Mouse (Mus musculus) brain, embryonic 18.5 days (tissue): ENCODE data around the gene Rfx7.
A peak's percentile ranks its signal among the peaks of the same experiment; 100 is the strongest.

ENCODE experiments used
- DNase-seq: peaks from one replicate; pipeline ENCODE4 v3.0.0-alpha.2; 2012; ENCODE audit warnings: low read depth, low spot score

Gene Rfx7

DNA sequence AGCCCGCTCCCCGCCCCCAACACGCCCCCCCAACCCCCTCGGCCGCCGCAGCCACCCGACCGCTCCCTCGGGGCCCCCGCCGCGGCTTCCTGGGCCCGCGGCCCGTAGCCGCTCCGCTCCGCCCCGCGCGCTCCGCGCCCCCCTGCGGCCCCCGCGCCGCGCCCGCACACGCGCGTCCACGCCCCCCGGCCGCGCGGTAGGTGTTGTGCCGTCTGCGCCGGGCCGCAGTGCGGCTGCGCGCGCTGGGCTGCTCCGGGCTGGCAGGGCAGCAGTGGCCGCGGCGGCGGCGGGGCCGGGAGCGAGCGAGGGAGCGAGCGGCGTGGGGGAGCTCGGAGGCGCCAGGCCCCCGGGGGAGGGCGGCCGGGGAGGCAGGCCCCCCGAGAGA is at the start of gene Rfx7:
Gene Rfx7 (plus strand): TSS at position 245 of the 385 bp plus-strand sequence.
- peak; percentile 66 for DNase-seq

GRCm38 (mm10) chr9:72488523-72488922 is 43.5 kb upstream of the Rfx7 start:
- no peak for DNase-seq

DNA sequence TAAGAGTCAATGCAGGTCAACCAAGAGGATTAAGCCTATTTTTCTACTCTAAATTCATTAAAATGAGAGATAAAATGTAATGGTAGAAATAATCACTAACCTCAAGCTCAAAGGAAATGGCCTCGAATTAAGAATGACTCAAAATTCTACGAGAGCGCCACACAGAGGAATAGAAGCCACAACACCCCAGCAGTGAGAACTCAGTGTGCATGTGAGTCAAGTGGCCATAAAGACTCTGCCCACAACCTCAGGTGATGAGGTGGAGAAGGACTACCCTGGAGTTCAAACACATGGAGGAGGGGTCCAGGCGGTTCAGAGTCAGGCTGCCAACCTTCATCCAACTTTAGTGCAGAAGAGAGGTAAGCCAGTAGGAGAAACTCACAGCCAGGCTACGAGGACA is 42.9 kb upstream of the Rfx7 start:
- no peak for DNase-seq

- peak; percentile 66 for DNase-seq
These were observed 40.4 kb upstream of the Rfx7 start for GRCm38 (mm10) chr9:72491559-72492193.

GRCm38 (mm10) chr9:72492194-72492565 is 39.9 kb upstream of the Rfx7 start, which contains the start of gene Tex9:
Tex9 (minus strand) TSS chr9:72492212.
- DNase-seq, result no peak

DNA sequence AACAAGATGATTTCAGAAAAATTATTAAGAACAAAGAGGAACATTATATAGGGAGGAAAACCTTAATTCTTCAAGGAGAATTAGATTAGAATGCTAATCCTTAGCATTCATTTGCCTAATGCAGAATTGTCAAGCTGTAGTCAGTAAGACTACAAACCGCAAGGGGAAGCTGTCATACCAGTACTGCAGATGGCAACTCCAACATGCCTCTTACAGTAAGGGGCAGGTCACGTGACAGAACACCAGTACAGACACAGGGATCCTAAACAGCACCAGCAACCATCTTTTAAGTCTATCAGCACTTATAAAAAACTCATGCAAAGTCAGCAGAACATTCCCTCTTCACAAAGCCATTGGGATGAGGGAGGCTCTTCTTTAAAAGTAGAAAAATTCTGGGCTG is 38.6 kb upstream of the Rfx7 start:
- no peak for DNase-seq

DNA sequence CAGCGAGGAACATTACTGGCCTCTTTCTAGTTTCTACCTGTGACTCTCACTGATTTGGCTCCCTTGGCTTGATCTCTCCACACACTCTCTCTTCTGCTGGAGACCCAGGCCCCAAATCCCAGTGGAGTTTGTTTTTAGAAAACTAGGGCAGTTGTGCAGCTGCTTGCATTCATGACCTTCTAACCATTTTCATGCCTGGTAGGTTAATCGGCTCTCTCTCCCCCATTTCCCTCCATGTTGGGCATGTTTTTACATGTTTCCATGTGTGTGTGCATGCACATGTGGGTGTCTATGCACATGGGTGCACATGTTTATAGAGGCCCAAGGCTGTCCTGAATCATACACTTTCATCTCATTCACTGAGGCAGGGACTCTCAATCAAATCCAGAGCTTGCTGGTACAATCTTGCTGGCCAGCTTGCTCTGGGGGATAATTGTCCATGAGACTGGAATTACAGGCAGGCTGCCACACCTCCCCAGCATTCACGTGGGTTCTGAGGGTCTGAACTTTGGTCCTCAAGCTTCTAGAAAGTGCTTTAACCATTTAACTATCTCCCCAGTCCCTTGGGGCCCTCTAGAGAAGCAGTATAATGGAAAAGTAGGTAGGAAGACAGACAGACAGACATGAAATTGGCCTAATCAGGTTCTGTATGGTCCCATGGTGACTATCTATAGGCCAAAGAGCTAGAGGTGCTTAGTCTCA is 37.9 kb upstream of the Rfx7 start:
- no peak for DNase-seq

- no peak for DNase-seq
These were observed 35.3 kb upstream of the Rfx7 start for GRCm38 (mm10) chr9:72496691-72497090.

DNA sequence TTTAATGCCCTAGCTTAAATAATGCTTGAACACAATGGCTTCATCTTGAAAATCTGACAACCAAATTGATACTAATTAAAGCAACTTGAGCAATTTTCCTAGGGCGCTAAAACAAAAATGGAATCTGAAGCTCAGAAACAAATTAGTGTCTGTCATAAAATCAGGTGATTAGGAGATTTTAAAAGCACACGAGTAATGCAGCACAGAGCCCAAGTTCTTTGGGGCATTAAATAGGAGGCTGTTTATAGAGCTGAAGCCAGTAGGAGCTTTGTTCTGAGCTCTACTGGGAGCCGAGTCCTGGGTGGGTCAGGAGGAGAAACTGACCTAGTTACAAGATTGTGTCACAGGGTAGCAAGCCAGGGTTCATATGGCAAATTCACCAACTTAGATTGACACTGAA is 34.9 kb upstream of the Rfx7 start:
- DNase-seq, result no peak

DNA sequence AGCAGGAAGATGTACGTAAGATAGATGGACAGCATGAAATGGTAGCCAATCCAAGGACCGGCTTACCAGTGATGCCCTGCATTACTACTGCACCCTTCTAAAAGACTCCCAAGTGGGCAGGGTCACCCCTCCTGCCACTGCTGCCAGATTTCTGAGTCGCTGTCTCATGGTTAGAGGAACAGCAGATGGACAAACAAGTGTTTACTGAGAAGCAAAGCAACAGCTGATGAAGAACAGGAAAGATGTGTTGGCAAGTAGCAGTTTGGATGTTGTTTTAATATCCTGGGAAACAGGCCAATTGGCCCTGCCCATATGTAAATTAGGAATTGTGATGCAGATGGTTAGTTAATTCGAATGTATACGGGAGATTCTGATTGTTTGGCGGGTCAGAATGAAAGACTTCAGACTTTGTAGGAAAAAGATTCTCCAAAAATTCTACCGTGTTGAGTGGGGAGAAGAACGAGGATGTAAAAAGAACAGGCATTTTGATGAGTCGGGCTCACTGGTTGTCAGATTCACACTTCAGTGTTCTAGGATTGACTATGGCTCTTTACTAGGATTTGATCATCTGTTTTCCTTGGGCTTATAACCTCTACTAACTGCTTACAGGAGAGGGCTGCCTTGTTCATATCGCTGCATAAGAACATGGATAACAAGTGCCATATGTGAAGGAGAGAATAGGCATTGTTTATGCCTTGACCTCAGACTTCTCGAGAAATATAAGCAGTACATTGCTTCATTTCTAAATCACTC is 19.6 kb upstream of the Rfx7 start:
- no peak for DNase-seq

DNA sequence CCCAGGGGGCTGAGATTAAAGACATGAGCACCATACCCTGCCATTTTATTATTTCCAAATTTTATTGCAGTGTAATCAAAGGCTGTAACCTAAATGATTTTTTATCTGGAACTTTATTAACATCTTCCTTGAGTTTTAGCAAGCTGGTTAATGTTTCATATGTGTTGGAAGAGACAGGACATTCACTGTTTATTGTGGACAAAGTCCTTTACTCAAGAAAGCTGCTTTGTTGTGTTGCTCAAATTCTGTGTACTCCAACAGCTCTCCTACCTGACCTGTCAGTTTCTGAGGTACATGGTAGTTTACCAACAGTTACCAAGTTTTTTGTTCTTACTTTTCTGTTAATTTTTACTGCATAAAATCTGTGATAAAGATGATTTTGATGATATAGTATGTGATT is 16.7 kb upstream of the Rfx7 start:
- no peak for DNase-seq

DNA sequence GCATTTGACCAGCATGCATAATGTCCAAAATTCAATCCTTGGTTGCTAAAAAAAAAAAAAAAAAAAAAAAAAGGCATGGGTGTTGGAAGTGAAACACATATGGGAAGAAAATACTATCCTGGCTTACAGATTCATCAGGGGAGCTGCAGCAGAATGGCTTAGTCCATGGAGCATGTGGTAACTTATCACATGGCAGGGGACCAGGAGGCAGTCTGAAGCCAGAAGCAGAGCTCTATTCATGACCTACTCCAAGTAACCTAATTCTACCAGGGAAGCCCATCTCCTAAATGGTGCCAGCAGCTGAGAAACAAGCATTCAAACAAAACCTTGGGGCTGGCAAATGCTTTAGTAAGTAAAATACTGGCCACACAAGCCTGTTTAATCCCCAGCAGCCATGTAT is 12.8 kb upstream of the Rfx7 start:
- DNase-seq, result no peak

- no peak for DNase-seq
These were observed 11.2 kb upstream of the Rfx7 start for GRCm38 (mm10) chr9:72520849-72521248.

DNA sequence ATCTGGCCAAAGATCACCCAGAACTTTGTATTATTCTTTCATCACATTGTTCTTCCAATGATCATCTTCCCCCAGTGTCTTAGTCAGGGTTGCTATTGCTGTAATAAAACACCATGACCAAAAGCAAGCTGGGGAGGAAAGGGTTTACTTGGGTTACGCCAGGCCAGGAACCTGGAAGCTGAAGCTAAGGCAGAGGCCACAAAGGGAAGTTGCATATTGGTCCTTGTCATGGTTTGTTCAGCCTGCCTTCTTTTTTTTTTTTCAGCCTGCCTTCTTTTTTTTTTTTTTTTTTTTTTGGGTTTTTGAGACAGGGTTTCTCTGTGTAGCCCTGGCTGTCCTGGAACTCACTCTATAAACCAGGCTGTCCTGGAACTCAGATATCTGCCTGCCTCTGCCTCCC is 5.9 kb upstream of the Rfx7 start:
- no peak for DNase-seq

- DNase-seq, result peak; percentile 59
These were observed 1.8 kb upstream of the Rfx7 start for GRCm38 (mm10) chr9:72530237-72530636.

- DNase-seq, result no peak
These were observed 1.2 kb upstream of the Rfx7 start for GRCm38 (mm10) chr9:72530824-72531223.

DNA sequence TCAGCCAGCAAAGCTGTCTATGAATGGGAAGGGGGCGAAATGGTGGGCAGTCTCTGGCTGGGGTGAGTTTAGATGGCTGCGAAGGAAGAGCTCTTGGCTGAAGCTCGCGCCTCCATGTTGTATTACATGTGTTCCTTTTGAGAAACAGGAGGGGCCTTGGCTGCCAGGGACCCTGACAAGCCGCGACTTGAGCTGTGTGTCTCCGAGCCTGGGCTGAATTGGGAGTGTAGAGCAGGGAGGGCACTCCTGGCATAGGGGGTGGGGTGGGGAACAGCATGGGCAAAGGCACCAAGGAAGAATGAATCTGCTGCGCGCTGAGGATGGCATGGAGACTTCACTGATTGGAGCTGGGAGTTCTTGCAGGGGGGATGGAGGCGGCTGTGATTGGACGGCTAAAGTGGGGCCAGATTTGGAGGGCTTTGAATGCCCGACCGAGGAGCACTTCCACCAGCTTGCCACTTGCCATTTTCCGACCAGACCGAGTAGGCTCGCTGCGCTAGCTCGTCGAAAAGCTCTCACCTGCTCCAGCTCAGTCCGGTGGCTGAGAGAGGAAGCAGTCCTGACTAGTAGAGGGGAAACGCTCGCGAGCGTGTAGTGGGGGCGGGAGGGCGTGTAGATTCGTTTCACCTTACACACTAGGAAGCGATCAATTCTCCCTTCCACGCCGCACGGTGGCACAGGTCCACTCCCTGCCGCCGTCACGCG is 597 bp upstream of the Rfx7 start:
- DNase-seq, result peak; percentile 94

DNA sequence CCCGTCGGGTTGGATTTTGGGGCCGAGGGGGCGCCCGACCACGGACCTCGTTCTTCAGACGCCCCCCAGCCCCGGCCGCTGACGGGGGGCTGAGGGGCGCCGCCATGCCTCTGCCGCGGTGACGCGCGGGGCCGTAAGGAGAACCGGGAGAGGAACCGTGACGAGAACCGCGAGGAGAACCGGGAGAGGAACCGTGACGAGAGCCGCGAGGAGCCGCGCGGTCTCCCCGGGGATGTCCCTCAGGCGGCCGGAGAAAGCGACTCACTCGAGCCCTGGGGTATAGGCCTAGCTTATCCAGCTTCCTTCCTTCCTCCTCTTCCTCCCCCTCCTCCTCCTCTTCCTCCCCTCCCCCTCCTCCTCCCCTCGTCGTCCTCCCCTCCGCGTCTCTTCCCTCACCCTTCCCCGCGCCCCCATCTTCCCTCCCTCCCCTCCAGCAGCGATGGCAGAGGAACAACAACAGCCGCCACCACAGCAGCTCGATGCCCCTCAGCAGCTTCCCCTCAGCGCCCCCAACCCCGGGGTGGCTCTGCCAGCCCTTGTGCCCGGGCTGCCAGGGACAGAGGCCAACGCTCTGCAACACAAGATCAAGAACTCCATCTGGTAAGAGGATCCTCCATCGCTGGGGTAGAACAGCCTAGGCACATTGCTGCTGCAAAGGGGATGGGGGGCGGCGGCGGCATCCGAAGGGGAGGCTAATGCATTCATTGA is 495 bp downstream of the Rfx7 start:
- DNase-seq, result peak; percentile 51

DNA sequence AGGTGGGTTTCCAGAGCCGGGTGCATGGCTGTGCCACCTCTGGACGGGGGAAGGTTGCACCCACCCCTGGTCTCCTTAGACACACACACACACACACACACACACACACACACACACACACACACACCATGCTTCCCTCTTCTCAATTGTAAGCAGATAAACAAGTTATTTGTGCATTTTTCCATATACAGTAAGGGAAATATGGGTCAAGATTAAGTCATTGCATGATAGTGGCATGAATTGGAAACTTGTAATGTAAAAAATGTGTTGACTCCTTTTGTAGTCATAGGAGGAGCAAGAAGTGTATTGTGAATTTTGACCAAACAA is 1.0 kb downstream of the Rfx7 start:
- DNase-seq, result no peak

DNA sequence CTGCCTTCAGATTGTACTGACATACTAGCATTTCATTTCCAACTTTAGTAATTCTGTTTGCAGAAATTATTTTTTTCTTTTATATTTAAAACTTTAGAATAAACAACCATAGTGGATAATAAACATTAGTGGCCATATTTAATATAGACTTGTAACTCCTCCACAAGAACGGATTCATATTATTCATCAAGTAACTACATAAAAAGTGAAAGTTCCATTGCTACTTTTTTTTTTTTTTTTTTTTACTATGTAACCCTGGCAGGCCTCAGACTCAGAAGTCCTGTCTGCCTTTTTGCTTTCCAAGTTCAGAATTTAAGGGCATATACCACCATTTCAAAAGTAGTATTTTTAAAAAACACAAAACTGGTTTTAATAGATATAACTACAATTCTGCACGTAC is 2.9 kb downstream of the Rfx7 start:
- no peak for DNase-seq

- no peak for DNase-seq
These were observed 3.4 kb downstream of the Rfx7 start for GRCm38 (mm10) chr9:72535394-72535793.

DNA sequence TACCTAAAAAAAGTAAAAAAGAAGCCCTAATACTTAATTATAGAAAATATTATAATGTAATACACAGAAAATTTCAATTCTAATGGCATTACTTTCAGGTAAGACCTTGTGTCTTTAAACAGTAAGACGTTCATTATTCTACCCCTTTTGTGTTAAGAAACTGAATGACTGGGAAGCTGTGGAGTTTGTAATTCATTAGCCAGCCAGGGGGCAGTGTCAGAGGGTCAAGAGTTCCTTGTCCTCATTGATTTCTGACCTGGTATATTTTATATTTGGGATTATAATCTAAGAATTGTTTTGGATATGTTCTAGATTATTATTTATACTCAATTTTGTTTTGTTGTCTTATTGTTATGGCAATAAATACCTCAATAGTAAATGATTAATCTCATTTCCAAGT is 5.0 kb downstream of the Rfx7 start:
- DNase-seq, result no peak
